Mouse (Mus musculus) ES-E14 (cell line): ENCODE results near the gene Gm42417.

Source experiments
- CHD2 ChIP-seq: IDR thresholded peaks from 2 replicates; pipeline ENCODE4 v1.6.1; 2014; ENCODE audit warnings: mild to moderate bottlenecking, low read depth, low read length, inconsistent platforms
- HCFC1 ChIP-seq: IDR thresholded peaks from 2 replicates; pipeline ENCODE4 v1.6.1; 2012; ENCODE audit warnings: low read length, inconsistent platforms, borderline replicate concordance; ENCODE audit not compliant: insufficient read depth
- ZC3H11A ChIP-seq: IDR thresholded peaks from 2 replicates; pipeline ENCODE4 v1.6.1; 2012; ENCODE audit warnings: low read depth, mild to moderate bottlenecking, inconsistent platforms, low read length, borderline replicate concordance

DNA sequence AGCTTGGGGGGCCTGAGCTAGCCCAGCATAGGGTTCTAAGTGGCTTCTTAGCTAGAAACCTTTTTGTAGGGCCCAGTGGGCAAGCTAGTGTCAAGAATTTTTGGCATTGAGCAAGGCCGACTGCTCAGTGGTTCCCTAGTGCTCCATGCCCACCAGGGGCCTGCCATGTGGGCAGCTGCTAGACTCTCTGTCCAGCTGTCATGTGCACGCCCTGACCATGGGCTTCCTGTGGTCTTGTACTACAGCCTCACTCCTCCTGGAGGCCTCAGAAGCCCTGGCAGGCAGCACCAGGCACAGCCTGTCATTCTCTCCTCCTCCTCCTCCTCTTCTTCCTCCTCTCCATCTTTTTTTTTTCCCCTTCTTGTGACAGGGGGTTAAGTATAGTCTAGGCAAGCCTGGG is 41.9 kb downstream of the Gm42417 start:
- TF ChIP-seq ZC3H11A = no peak
- no peak for TF ChIP-seq HCFC1
- no peak for TF ChIP-seq CHD2
